In genomic region chr16:95614482-95614881, GRCm38 (mm10) we compare ENCODE assay signal across 14 mouse cellular contexts.
"Had no signal": no experiment of that assay in that cellular context is flagged by ENCODE, and none has a peak within 500 bp of the region (broad histone marks: within the 10 kb centered on the region; RNA-seq: fewer than 3 reads in every experiment).

No protein-coding gene starts in this region.

- H3K36me3 ChIP-seq: kidney, embryonic 15.5 days; limb, embryonic 15.5 days; liver, embryonic 12.5 days; midbrain, embryonic 13.5 days; neural tube, embryonic 12.5 days had no signal

- H3K27ac ChIP-seq: kidney, embryonic 15.5 days; limb, embryonic 15.5 days; liver, embryonic 12.5 days; midbrain, embryonic 13.5 days; neural tube, embryonic 12.5 days had no signal

- H3K4me3 ChIP-seq: kidney, embryonic 15.5 days; limb, embryonic 15.5 days; liver, embryonic 12.5 days; midbrain, embryonic 13.5 days; neural tube, embryonic 12.5 days had no signal

- H3K4me2 ChIP-seq: kidney, embryonic 15.5 days; limb, embryonic 15.5 days; liver, embryonic 12.5 days; lung, embryonic 14.5 days; midbrain, embryonic 13.5 days; neural tube, embryonic 12.5 days had no signal

- DNase-seq: kidney, adult 2 months; kidney, postnatal 14 days; left cerebral cortex, postnatal 4 days; lung, embryonic 14.5 days; lung, postnatal 14 days; retina, postnatal 1 day; right cerebral cortex, postnatal 4 days; spleen, adult 18-20 months; thymus, postnatal 25 days had no signal

- ATAC-seq: liver, embryonic 12.5 days; midbrain, embryonic 13.5 days had no signal

- H3K4me1 ChIP-seq: liver, embryonic 12.5 days; midbrain, embryonic 13.5 days had no signal

- H3K27me3 ChIP-seq: limb, embryonic 15.5 days; liver, embryonic 12.5 days; midbrain, embryonic 13.5 days; neural tube, embryonic 12.5 days had no signal

- H3K9me3 ChIP-seq: kidney, embryonic 15.5 days; limb, embryonic 15.5 days; liver, embryonic 12.5 days; midbrain, embryonic 13.5 days; neural tube, embryonic 12.5 days had no signal

- H3K9ac ChIP-seq: kidney, embryonic 15.5 days; limb, embryonic 15.5 days; liver, embryonic 12.5 days; lung, embryonic 14.5 days; midbrain, embryonic 13.5 days; neural tube, embryonic 12.5 days had no signal
